Mouse (Mus musculus) stomach, postnatal 0 days (tissue): ENCODE measurements around the gene Pcdh9. TPM values are rescaled to one million over a fixed set of nuclear protein-coding genes. Genes with fewer than 3 reads are reported as not detected.

Experiments
- ATAC-seq: fragments of 200-750 bp; cut with Nextera tagmentation; 2 replicates; pipeline ENCODE4 v1.8.0; 2017; ENCODE audit not compliant: low FRiP score, low TSS enrichment
- DNase-seq: peaks from one replicate; pipeline ENCODE4 v3.0.0-alpha.2; 2016; ENCODE audit warnings: low spot score
- H3K27ac ChIP-seq: fragments of 300-500 bp; sonication (generic); replicated peaks from 2 replicates; pipeline ENCODE4 v1.5.1; 2014; ENCODE audit warnings: mild to moderate bottlenecking, control low read depth
- H3K27me3 ChIP-seq: fragments of 300-500 bp; sonication (generic); 2 replicates; pipeline ENCODE4 v1.6.1; 2014; ENCODE audit warnings: low read length; ENCODE audit not compliant: control insufficient read depth, insufficient read depth
- H3K36me3 ChIP-seq: fragments of 300-500 bp; sonication (generic); 2 replicates; pipeline ENCODE4 v1.6.1; 2014; ENCODE audit warnings: low read length, mixed read lengths; ENCODE audit not compliant: control insufficient read depth, insufficient read depth
- H3K4me1 ChIP-seq: fragments of 300-500 bp; sonication (generic); replicated peaks from 2 replicates; pipeline ENCODE4 v1.6.1; 2014; ENCODE audit warnings: antibody characterized with exemption; ENCODE audit not compliant: control insufficient read depth, insufficient read depth
- H3K4me2 ChIP-seq: fragments of 300-500 bp; sonication (generic); replicated peaks from 2 replicates; pipeline ENCODE4 v1.6.1; 2014; ENCODE audit warnings: low read depth, mild to moderate bottlenecking, control low read depth, moderate library complexity
- H3K4me3 ChIP-seq: fragments of 300-500 bp; sonication (generic); 2 replicates; pipeline ENCODE4 v1.5.1; 2014; ENCODE audit warnings: low read depth, low read length, control low read depth
- H3K9ac ChIP-seq: fragments of 300-500 bp; sonication (generic); 2 replicates; pipeline ENCODE4 v1.6.1; 2014; ENCODE audit warnings: mild to moderate bottlenecking, low read length, control low read depth, mixed read lengths
- H3K9me3 ChIP-seq: fragments of 300-500 bp; sonication (generic); 2 replicates; pipeline ENCODE4 v1.6.1; 2016; ENCODE audit warnings: low read length; ENCODE audit not compliant: control insufficient read depth
- CTCF ChIP-seq: IDR thresholded peaks from 2 replicates; pipeline ENCODE4 v1.5.1; 2016; ENCODE audit warnings: antibody characterized with exemption, low read depth, mild to moderate bottlenecking, moderate library complexity
- EP300 ChIP-seq: optimal IDR thresholded peaks from 2 replicates; pipeline ENCODE3; 2016; ENCODE audit warnings: antibody characterized with exemption
- WGBS: fragments of 180-500 bp; shearing (Covaris S2); extraction: QIAGEN DNeasy Blood & Tissue Kit; methylation state at CpG from one replicate; pipeline ENCODE4 v1.1.7; 2014; 5-methylcytosine and 5-hydroxymethylcytosine counted together
- polyA plus RNA-seq: library from polyadenylated mRNA; unstranded; fragments of >200 nt; fragmentation: Nextera tagmentation; extraction: Ambion mirVana; gene quantifications from 2 replicates; pipeline ENCODE4 v1.2.1, GENCODE M21; 2015

Gene Pcdh9
- polyA plus RNA-seq, 1 experiment from 2014 or later, result 4.0 TPM

GRCm38 (mm10) chr14:93543970-93544627 is 346.4 kb downstream of the Pcdh9 start:
- WGBS, result 74% methylated on average over 11 of the region's 11 CpGs
- no peak overlapping the region for H3K4me2 ChIP-seq
- no peak overlapping the region for H3K9ac ChIP-seq
- H3K9me3 ChIP-seq, result no peaks in the 10 kb centered on the region
- no peak overlapping the region for H3K27ac ChIP-seq
- no peaks in the 10 kb centered on the region for H3K36me3 ChIP-seq
- ATAC-seq (no peak), DNase-seq (no peak)
- no peak overlapping the region for H3K4me3 ChIP-seq
- no peaks in the 10 kb centered on the region for H3K4me1 ChIP-seq
- no peaks in the 10 kb centered on the region for H3K27me3 ChIP-seq
- TF ChIP-seq EP300 (no peak), CTCF (no peak)

- WGBS, result 76% methylated on average over 3 of the region's 3 CpGs
- H3K9ac ChIP-seq, result no peak overlapping the region
- no peaks in the 10 kb centered on the region for H3K9me3 ChIP-seq
- TF ChIP-seq CTCF (no peak), EP300 (no peak)
- no peak for ATAC-seq
- DNase-seq, result no peak
- H3K4me3 ChIP-seq, result no peak overlapping the region
- no peak overlapping the region for H3K27ac ChIP-seq
- H3K4me2 ChIP-seq, result no peak overlapping the region
- H3K27me3 ChIP-seq, result no peaks in the 10 kb centered on the region
- no peaks in the 10 kb centered on the region for H3K36me3 ChIP-seq
- no peaks in the 10 kb centered on the region for H3K4me1 ChIP-seq
These were observed 346.9 kb downstream of the Pcdh9 start for GRCm38 (mm10) chr14:93543561-93543960.

GRCm38 (mm10) chr14:93534928-93535327 is 355.6 kb downstream of the Pcdh9 start:
- no peak overlapping the region for H3K4me3 ChIP-seq
- no peak overlapping the region for H3K9ac ChIP-seq
- no peak overlapping the region for H3K4me2 ChIP-seq
- no peak overlapping the region for H3K27ac ChIP-seq
- H3K36me3 ChIP-seq, result no peaks in the 10 kb centered on the region
- no peak for ATAC-seq
- H3K27me3 ChIP-seq, result no peaks in the 10 kb centered on the region
- 71% methylated on average over 4 of the region's 4 CpGs for WGBS
- no peak for TF ChIP-seq CTCF
- no peak for TF ChIP-seq EP300
- DNase-seq, result no peak
- no peaks in the 10 kb centered on the region for H3K9me3 ChIP-seq
- H3K4me1 ChIP-seq, result no peaks in the 10 kb centered on the region

- TF ChIP-seq CTCF, result no peak
- TF ChIP-seq EP300, result no peak
- Histone ChIP-seq H3K4me2 (no peak overlapping the region), H3K4me1 (no peaks in the 10 kb centered on the region), H3K36me3 (no peaks in the 10 kb centered on the region), H3K27ac (no peak overlapping the region), H3K4me3 (no peak overlapping the region), H3K9me3 (no peaks in the 10 kb centered on the region), H3K9ac (no peak overlapping the region), H3K27me3 (no peaks in the 10 kb centered on the region)
- no peak for ATAC-seq
- 64% methylated on average over 8 of the region's 8 CpGs for WGBS
- DNase-seq, result no peak
These were observed 367.0 kb downstream of the Pcdh9 start for GRCm38 (mm10) chr14:93523430-93523829.

- ATAC-seq (no peak), DNase-seq (no peak)
- WGBS, result 71% methylated on average over 5 of the region's 5 CpGs
- Histone ChIP-seq H3K4me2 (no peak overlapping the region), H3K27ac (no peak overlapping the region), H3K4me1 (no peaks in the 10 kb centered on the region), H3K9ac (no peak overlapping the region), H3K36me3 (no peaks in the 10 kb centered on the region), H3K9me3 (no peaks in the 10 kb centered on the region), H3K4me3 (no peak overlapping the region), H3K27me3 (no peaks in the 10 kb centered on the region)
- no peak for TF ChIP-seq CTCF
- TF ChIP-seq EP300, result no peak
These were observed 370.3 kb downstream of the Pcdh9 start for GRCm38 (mm10) chr14:93520166-93520565.

GRCm38 (mm10) chr14:93516679-93517078 is 373.8 kb downstream of the Pcdh9 start:
- 78% methylated on average over 3 of the region's 3 CpGs for WGBS
- Histone ChIP-seq H3K27me3 (no peaks in the 10 kb centered on the region), H3K9ac (no peak overlapping the region), H3K4me2 (no peak overlapping the region), H3K4me1 (no peaks in the 10 kb centered on the region), H3K9me3 (no peaks in the 10 kb centered on the region), H3K36me3 (no peaks in the 10 kb centered on the region), H3K27ac (no peak overlapping the region), H3K4me3 (no peak overlapping the region)
- no peak for DNase-seq
- ATAC-seq, result no peak
- TF ChIP-seq CTCF (no peak), EP300 (no peak)
